Mouse (Mus musculus): ENCODE data around the gene Skap1.

DNA sequence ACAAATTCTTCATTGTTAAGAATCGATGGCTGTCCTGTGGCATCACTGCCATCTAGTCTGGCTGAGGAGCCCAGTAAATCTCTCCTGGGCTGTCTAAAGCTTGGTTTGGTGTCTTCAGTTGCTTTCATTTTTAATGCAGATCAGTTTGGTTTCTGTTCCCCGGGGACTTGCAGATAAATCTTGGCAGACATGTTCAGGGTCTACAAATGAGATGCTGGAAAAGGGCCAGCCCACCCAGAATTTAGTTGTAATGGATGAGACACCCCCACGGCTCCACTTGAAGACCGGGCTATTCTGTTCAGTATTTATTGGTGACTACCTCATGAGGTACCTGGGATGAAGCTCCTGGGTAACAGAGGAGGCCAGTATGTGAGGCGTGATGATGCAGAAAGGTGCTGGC, 265.9 kb downstream of the Skap1 start:
- no peak for TF ChIP-seq CTCF (IDR thresholded peaks at IDR 0.05; ENCODE audit: low read depth)
- TF ChIP-seq EP300 (IDR thresholded peaks at IDR 0.05; ENCODE audit: low read depth), result no peak

Measured in liver, postnatal 0 days (tissue).